Mouse (Mus musculus): ENCODE measurements around the gene Col27a1. TPM values are rescaled to one million over a fixed set of nuclear protein-coding genes. Genes with fewer than 3 reads are reported as not detected.

Col27a1 gene
- polyA plus RNA-seq, 1 experiment from 2014 or later, result 20.5 TPM

- 86% methylated on average over 8 of the region's 8 CpGs for WGBS
- Histone ChIP-seq H3K27me3 (no peaks in the 10 kb centered on the region), H3K27ac (peak overlapping the region; percentile 64), H3K4me2 (no peak overlapping the region), H3K4me3 (replicated peaks) (no peak overlapping the region), H3K4me1 (replicated peaks) (peaks cover 40% of the 10 kb centered on the region), H3K9ac (replicated peaks) (no peak overlapping the region), H3K9me3 (no peaks in the 10 kb centered on the region), H3K36me3 (peaks cover 73% of the 10 kb centered on the region)
- no peak for ATAC-seq (ENCODE audit: insufficient number of reproducible peaks, insufficient read depth, low FRiP score, low TSS enrichment, low read depth)
Measured at GRCm38 (mm10) chr4:63226164-63226882, 12.5 kb downstream of the Col27a1 start.

GRCm38 (mm10) chr4:63226883-63227235 lies 13.1 kb downstream of the Col27a1 start:
- peak overlapping the region; percentile 64 for H3K27ac ChIP-seq

DNA sequence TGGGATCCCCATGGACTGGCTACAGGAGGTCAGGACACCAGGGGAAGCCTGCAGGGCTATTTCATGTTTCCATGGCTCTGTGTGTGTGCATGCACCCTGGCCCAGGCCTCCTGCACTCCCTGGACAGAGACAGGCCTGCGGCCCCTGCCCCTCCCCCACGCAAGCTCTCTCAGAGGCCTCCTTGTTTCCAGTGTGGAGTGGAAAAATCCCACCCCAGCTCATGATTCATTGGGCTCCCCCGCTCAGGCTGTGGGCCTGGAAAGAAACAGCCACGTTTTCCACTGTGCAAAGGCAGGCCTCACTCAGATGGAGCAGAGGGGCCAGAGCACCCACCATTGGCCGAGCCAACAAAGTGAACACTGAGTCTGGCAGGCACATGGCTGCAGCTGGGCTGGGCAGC lies 15.1 kb downstream of the Col27a1 start:
- 53% methylated on average over 5 of the region's 5 CpGs for WGBS
- Histone ChIP-seq H3K36me3 (peaks cover 71% of the 10 kb centered on the region), H3K4me2 (no peak overlapping the region), H3K27ac (peak overlapping the region; percentile 87), H3K9ac (replicated peaks) (peak overlapping the region; percentile 32; the same call in 1 of the 2 replicates), H3K9me3 (no peaks in the 10 kb centered on the region), H3K4me1 (replicated peaks) (peaks cover 45% of the 10 kb centered on the region), H3K4me3 (replicated peaks) (no peak overlapping the region), H3K27me3 (no peaks in the 10 kb centered on the region)
- peak; percentile 71 for ATAC-seq (ENCODE audit: insufficient number of reproducible peaks, insufficient read depth, low FRiP score, low TSS enrichment, low read depth)

More at GRCm38 (mm10) chr4:63226883-63227235, 13.1 kb downstream of the Col27a1 start:
- no peak overlapping the region for H3K4me2 ChIP-seq
- no peaks in the 10 kb centered on the region for H3K27me3 ChIP-seq
- H3K4me3 ChIP-seq (replicated peaks), result no peak overlapping the region
- ATAC-seq (ENCODE audit: insufficient number of reproducible peaks, insufficient read depth, low FRiP score, low TSS enrichment, low read depth), result no peak
- no peak overlapping the region for H3K9ac ChIP-seq (replicated peaks)
- H3K9me3 ChIP-seq, result no peaks in the 10 kb centered on the region
- WGBS, result 72% methylated on average over 6 of the region's 6 CpGs
- peaks cover 71% of the 10 kb centered on the region for H3K36me3 ChIP-seq
- H3K4me1 ChIP-seq (replicated peaks), result peaks cover 40% of the 10 kb centered on the region

DNA sequence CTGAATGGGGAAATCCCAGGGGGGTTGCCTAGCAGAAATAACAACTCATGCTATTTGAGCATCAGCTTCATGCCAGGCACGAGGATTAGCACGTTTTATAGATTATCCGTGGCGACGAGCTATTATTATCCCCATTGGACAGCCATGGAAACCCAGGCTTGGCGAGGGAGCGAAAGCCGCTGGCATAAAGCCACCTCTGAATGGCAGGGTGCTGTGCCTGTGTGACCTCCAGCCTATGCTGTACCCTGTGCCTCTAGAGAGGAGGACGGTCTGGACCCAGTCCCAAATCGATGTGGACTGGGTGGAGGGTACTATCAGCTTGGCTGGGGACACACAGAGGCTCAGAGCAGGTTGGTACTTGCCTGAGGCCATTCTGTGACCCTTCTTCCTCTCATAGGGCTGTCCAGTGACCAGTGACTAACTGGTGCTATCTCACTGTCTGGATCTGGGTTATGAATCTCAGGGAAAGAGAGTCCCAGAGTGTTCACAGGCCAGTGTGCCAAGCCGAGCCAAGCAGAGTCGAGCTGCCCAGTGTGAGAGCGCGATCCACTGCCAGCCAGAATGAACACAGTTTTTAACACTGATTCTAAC lies 16.3 kb downstream of the Col27a1 start:
- H3K9me3 ChIP-seq, result no peaks in the 10 kb centered on the region
- peaks cover 45% of the 10 kb centered on the region for H3K4me1 ChIP-seq (replicated peaks)
- 81% methylated on average over 14 of the region's 14 CpGs for WGBS
- H3K27me3 ChIP-seq, result no peaks in the 10 kb centered on the region
- ATAC-seq (ENCODE audit: insufficient number of reproducible peaks, insufficient read depth, low FRiP score, low TSS enrichment, low read depth), result no peak
- H3K4me2 ChIP-seq, result no peak overlapping the region
- H3K27ac ChIP-seq, result peak overlapping the region; percentile 1; the same call in 1 of the 2 replicates
- no peak overlapping the region for H3K4me3 ChIP-seq (replicated peaks)
- peaks cover 67% of the 10 kb centered on the region for H3K36me3 ChIP-seq
- no peak overlapping the region for H3K9ac ChIP-seq (replicated peaks)

DNA sequence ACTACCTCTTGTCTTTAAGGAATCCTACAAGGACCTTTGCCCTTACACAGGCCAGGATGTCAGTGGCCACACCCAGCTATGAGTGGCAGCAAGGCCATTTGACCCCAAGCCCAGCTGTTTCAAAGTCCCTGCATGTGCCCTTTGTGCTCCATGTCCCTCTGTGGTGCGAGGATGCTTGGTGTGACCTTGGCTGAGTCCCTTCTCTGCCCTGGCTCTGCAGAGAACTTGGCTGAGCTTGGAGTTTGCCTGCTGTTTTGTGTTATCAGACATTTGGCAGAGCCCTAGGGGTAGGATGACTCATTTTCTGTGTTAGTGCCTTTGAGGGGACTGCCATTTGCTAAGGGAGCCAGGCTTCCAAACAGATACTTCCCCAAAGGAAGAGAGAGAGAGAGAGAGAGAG lies 17.3 kb downstream of the Col27a1 start:
- no peak for ATAC-seq (ENCODE audit: insufficient number of reproducible peaks, insufficient read depth, low FRiP score, low TSS enrichment, low read depth)
- peaks cover 39% of the 10 kb centered on the region for H3K4me1 ChIP-seq (replicated peaks)
- H3K36me3 ChIP-seq, result peaks cover 67% of the 10 kb centered on the region
- no peak overlapping the region for H3K9ac ChIP-seq (replicated peaks)
- no peak overlapping the region for H3K27ac ChIP-seq
- 74% methylated on average over 1 of the region's 1 CpGs for WGBS
- H3K4me3 ChIP-seq (replicated peaks), result no peak overlapping the region
- H3K9me3 ChIP-seq, result no peaks in the 10 kb centered on the region
- H3K27me3 ChIP-seq, result no peaks in the 10 kb centered on the region
- no peak overlapping the region for H3K4me2 ChIP-seq

GRCm38 (mm10) chr4:63232542-63233020 lies 18.8 kb downstream of the Col27a1 start:
- ATAC-seq (ENCODE audit: insufficient number of reproducible peaks, insufficient read depth, low FRiP score, low TSS enrichment, low read depth), result no peak
- H3K4me1 ChIP-seq (replicated peaks), result peaks cover 40% of the 10 kb centered on the region
- no peaks in the 10 kb centered on the region for H3K9me3 ChIP-seq
- H3K9ac ChIP-seq (replicated peaks), result no peak overlapping the region
- H3K27ac ChIP-seq, result no peak overlapping the region
- 62% methylated on average over 2 of the region's 2 CpGs for WGBS
- no peaks in the 10 kb centered on the region for H3K27me3 ChIP-seq
- no peak overlapping the region for H3K4me3 ChIP-seq (replicated peaks)
- no peak overlapping the region for H3K4me2 ChIP-seq
- H3K36me3 ChIP-seq, result peaks cover 64% of the 10 kb centered on the region

GRCm38 (mm10) chr4:63233557-63234452 lies 20.0 kb downstream of the Col27a1 start:
- 81% methylated on average over 7 of the region's 7 CpGs for WGBS

GRCm38 (mm10) chr4:63234852-63235251 lies 21.0 kb downstream of the Col27a1 start:
- Histone ChIP-seq H3K4me3 (replicated peaks) (no peak overlapping the region), H3K9ac (replicated peaks) (no peak overlapping the region), H3K4me2 (no peak overlapping the region), H3K27ac (no peak overlapping the region), H3K4me1 (replicated peaks) (peaks cover 33% of the 10 kb centered on the region), H3K9me3 (no peaks in the 10 kb centered on the region), H3K36me3 (peaks cover 62% of the 10 kb centered on the region), H3K27me3 (no peaks in the 10 kb centered on the region)
- no peak for ATAC-seq (ENCODE audit: insufficient number of reproducible peaks, insufficient read depth, low FRiP score, low TSS enrichment, low read depth)
- WGBS, result 92% methylated on average over 5 of the region's 5 CpGs

More at GRCm38 (mm10) chr4:63233557-63234452, 20.0 kb downstream of the Col27a1 start:
- H3K27ac ChIP-seq, result no peak overlapping the region
- no peak overlapping the region for H3K4me2 ChIP-seq
- no peak overlapping the region for H3K4me3 ChIP-seq (replicated peaks)
- H3K36me3 ChIP-seq, result peaks cover 60% of the 10 kb centered on the region
- peaks cover 43% of the 10 kb centered on the region for H3K4me1 ChIP-seq (replicated peaks)
- no peaks in the 10 kb centered on the region for H3K27me3 ChIP-seq
- no peaks in the 10 kb centered on the region for H3K9me3 ChIP-seq
- no peak overlapping the region for H3K9ac ChIP-seq (replicated peaks)
- no peak for ATAC-seq (ENCODE audit: insufficient number of reproducible peaks, insufficient read depth, low FRiP score, low TSS enrichment, low read depth)

- peaks cover 4% of the 10 kb centered on the region; the same call in 1 of the 2 replicates for H3K9me3 ChIP-seq
- H3K4me3 ChIP-seq (replicated peaks), result no peak overlapping the region
- H3K27ac ChIP-seq, result no peak overlapping the region
- peaks cover 62% of the 10 kb centered on the region for H3K36me3 ChIP-seq
- H3K9ac ChIP-seq (replicated peaks), result no peak overlapping the region
- H3K27me3 ChIP-seq, result no peaks in the 10 kb centered on the region
- no peak for ATAC-seq (ENCODE audit: insufficient number of reproducible peaks, insufficient read depth, low FRiP score, low TSS enrichment, low read depth)
- no peak overlapping the region for H3K4me2 ChIP-seq
- WGBS, result 85% methylated on average over 2 of the region's 2 CpGs
- peaks cover 27% of the 10 kb centered on the region for H3K4me1 ChIP-seq (replicated peaks)
Measured at GRCm38 (mm10) chr4:63236235-63236634, 22.4 kb downstream of the Col27a1 start.

DNA sequence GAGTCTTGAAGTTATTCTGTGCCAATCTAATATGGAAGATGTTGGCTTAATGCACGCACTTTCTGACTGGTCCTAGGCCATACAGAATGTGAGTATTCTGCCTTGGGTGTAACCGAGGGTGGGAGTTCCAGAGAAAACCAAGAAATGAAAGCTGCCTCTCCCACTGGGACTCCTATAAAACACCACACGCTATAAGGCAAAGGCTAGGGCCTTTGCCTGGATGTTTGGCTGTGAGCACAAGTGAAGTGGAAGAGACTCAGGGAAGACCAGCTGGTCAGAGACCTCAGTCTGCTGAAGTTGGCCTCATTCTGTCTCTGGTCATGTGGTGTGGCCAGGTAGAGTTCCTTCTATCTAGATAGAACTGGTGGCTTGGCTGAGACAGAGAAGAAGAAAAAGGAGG lies 23.4 kb downstream of the Col27a1 start:
- peaks cover 65% of the 10 kb centered on the region for H3K36me3 ChIP-seq
- no peaks in the 10 kb centered on the region for H3K27me3 ChIP-seq
- H3K4me2 ChIP-seq, result no peak overlapping the region
- no peak for ATAC-seq (ENCODE audit: insufficient number of reproducible peaks, insufficient read depth, low FRiP score, low TSS enrichment, low read depth)
- 67% methylated on average over 3 of the region's 3 CpGs for WGBS
- peaks cover 27% of the 10 kb centered on the region for H3K4me1 ChIP-seq (replicated peaks)
- no peak overlapping the region for H3K9ac ChIP-seq (replicated peaks)
- no peak overlapping the region; the same call in 1 of the 2 replicates for H3K27ac ChIP-seq
- H3K9me3 ChIP-seq, result peaks cover 4% of the 10 kb centered on the region; the same call in 1 of the 2 replicates
- H3K4me3 ChIP-seq (replicated peaks), result no peak overlapping the region

GRCm38 (mm10) chr4:63238141-63238540 lies 24.3 kb downstream of the Col27a1 start:
- Histone ChIP-seq H3K4me2 (no peak overlapping the region), H3K36me3 (peaks cover 66% of the 10 kb centered on the region), H3K9ac (replicated peaks) (no peak overlapping the region), H3K4me1 (replicated peaks) (peaks cover 27% of the 10 kb centered on the region), H3K9me3 (peaks cover 4% of the 10 kb centered on the region; the same call in 1 of the 2 replicates), H3K27ac (peak overlapping the region; percentile 81), H3K4me3 (replicated peaks) (no peak overlapping the region), H3K27me3 (no peaks in the 10 kb centered on the region)
- no peak for ATAC-seq (ENCODE audit: insufficient number of reproducible peaks, insufficient read depth, low FRiP score, low TSS enrichment, low read depth)
- 33% methylated on average over 7 of the region's 7 CpGs for WGBS

All from limb, embryonic 12.5 days (tissue).